Mouse (Mus musculus): ENCODE measurements around the gene Topbp1. TPM values are rescaled to one million over a fixed set of nuclear protein-coding genes. Genes with fewer than 3 reads are reported as not detected.

Gene Topbp1
- polyA plus RNA-seq (2015; fragmentation: Nextera tagmentation; extraction: Ambion mirVana): 36.9 and 37.2 TPM in 2 replicates

DNA sequence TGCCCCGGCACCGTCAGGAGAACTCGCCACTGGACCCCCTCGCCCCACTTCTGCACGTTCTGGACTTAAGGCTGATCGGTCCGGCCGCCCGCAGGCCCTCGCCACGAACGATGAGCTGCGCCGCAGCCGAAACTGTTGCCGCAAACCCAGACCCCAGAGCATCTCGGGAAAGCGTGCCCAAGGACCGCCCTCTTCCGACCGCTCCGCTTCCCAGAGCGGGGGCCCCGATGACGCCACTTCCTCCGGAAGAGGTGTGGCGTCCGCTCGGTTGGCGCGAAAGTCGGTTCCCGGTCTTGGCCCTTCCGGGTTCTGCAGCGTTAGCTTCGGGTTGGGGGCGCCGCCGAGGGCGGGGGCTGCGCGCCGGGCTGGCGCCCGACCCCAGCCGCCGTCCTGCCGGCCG, at the start of gene Topbp1, which contains the start of gene 1300017J02Rik:
TSS of gene Topbp1 (plus strand) at position 289 of the 400 bp plus-strand sequence.
TSS of gene 1300017J02Rik (minus strand) at position 156 of the 400 bp plus-strand sequence.
- peaks cover 15% of the 10 kb centered on the region for H3K36me3 ChIP-seq (ENCODE audit: control insufficient read depth, insufficient read depth)
- no peaks in the 10 kb centered on the region for H3K9me3 ChIP-seq (replicated peaks; ENCODE audit: control insufficient read depth, low read length)
- ATAC-seq (replicated peaks; ENCODE audit: extremely low read depth, insufficient read depth, low FRiP score): peak; percentile 98
- peaks cover 14% of the 10 kb centered on the region for H3K4me1 ChIP-seq (ENCODE audit: control insufficient read depth, insufficient read depth, low read length)
- peak within 1 kb of the TSS; percentile 85 for H3K4me2 ChIP-seq (ENCODE audit: low read depth, low read length)
- no peaks in the 10 kb centered on the region for H3K27me3 ChIP-seq (ENCODE audit: control insufficient read depth, insufficient read depth, low read length)
- H3K4me3 ChIP-seq (ENCODE audit: low read length): peak within 1 kb of the TSS; percentile 96
- under 1% methylated on average over 49 of the region's 49 CpGs for WGBS
- peak within 1 kb of the TSS; percentile 91 for H3K9ac ChIP-seq (ENCODE audit: low read length)
- peak within 1 kb of the TSS; percentile 82 for H3K27ac ChIP-seq (ENCODE audit: low read length)

DNA sequence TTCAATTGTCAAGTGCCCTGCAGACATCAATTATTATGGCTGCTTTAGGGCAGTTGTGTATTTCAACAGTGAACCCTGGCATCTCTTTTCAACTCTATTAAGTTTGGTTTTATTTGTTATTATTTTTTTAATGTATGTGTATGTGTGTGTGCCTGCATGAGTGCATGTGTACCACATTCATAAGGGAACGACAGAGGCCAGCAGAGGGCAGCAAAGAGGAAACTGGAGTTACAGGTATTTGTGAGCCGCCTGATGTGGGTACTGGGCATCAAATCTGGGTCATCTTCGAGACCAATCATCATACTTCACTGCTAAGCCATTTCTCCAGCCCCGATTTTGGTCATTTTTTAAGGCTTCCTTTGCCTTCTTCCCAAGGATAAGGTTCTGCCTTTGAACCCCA, 39.2 kb upstream of the Topbp1 start:
- Histone ChIP-seq H3K4me3 (ENCODE audit: low read length) (no peak overlapping the region), H3K27ac (ENCODE audit: low read length) (no peak overlapping the region), H3K4me1 (ENCODE audit: control insufficient read depth, insufficient read depth, low read length) (no peaks in the 10 kb centered on the region), H3K36me3 (ENCODE audit: control insufficient read depth, insufficient read depth) (no peaks in the 10 kb centered on the region), H3K27me3 (ENCODE audit: control insufficient read depth, insufficient read depth, low read length) (no peaks in the 10 kb centered on the region), H3K4me2 (ENCODE audit: low read depth, low read length) (no peak overlapping the region), H3K9me3 (replicated peaks; ENCODE audit: control insufficient read depth, low read length) (0 out of 2 replicates have a peak, but pooled peaks cover 4% of the 10 kb centered on the region), H3K9ac (ENCODE audit: low read length) (no peak overlapping the region)
- WGBS: 78% methylated on average over 4 of the region's 4 CpGs
- ATAC-seq (replicated peaks; ENCODE audit: extremely low read depth, insufficient read depth, low FRiP score): no peak

DNA sequence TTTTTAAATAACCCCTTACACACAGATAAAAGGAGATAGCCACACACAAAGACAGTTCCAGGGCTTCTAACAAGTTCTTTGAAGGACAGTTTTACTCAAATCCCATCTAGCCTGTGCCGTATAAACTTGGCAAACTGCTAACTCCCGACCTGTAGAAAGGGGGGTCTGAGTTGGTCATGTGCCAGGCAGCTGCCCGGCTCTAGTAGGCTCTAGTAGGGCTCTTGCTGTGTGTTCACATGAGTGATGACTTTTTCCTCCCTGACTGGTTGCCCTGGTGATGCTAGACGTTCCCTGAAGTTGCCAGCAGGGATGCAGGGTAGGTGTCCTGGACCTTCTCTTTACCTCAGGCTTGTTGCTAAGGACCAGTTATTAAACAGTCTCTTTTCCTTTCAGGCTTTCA, 33.9 kb upstream of the Topbp1 start:
- WGBS: 14% methylated on average over 4 of the region's 4 CpGs
- Histone ChIP-seq H3K4me2 (ENCODE audit: low read depth, low read length) (no peak overlapping the region), H3K27ac (ENCODE audit: low read length) (no peak overlapping the region), H3K9me3 (replicated peaks; ENCODE audit: control insufficient read depth, low read length) (0 out of 2 replicates have a peak, but pooled peaks cover under 1% of the 10 kb centered on the region), H3K4me3 (ENCODE audit: low read length) (no peak overlapping the region), H3K27me3 (ENCODE audit: control insufficient read depth, insufficient read depth, low read length) (no peaks in the 10 kb centered on the region), H3K9ac (ENCODE audit: low read length) (no peak overlapping the region), H3K4me1 (ENCODE audit: control insufficient read depth, insufficient read depth, low read length) (no peaks in the 10 kb centered on the region), H3K36me3 (ENCODE audit: control insufficient read depth, insufficient read depth) (no peaks in the 10 kb centered on the region)
- ATAC-seq (replicated peaks; ENCODE audit: extremely low read depth, insufficient read depth, low FRiP score): no peak

DNA sequence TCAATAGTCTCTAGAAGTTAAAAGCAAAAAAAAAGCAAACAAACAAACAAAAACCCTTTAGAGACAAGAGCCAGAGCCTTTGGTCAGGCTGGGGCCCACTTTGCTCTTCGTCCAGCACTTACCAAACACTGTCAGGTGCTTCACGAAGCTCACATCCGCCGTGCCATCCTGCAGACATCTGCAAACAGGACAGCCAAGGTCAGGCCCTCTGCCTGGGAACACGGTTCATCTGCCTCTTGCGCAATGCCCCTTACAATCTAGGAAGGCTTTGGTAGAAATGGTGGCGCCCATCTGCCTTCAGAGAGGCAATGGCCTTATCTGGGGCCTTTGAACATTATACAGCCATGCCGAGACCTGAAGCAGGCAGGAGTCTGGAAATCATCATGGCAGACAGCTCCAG, 30.2 kb upstream of the Topbp1 start:
- no peak for ATAC-seq (replicated peaks; ENCODE audit: extremely low read depth, insufficient read depth, low FRiP score)
- Histone ChIP-seq H3K4me2 (ENCODE audit: low read depth, low read length) (no peak overlapping the region), H3K9me3 (replicated peaks; ENCODE audit: control insufficient read depth, low read length) (no peaks in the 10 kb centered on the region), H3K27me3 (ENCODE audit: control insufficient read depth, insufficient read depth, low read length) (no peaks in the 10 kb centered on the region), H3K4me3 (ENCODE audit: low read length) (no peak overlapping the region), H3K36me3 (ENCODE audit: control insufficient read depth, insufficient read depth) (no peaks in the 10 kb centered on the region), H3K27ac (ENCODE audit: low read length) (no peak overlapping the region), H3K4me1 (ENCODE audit: control insufficient read depth, insufficient read depth, low read length) (no peaks in the 10 kb centered on the region), H3K9ac (ENCODE audit: low read length) (no peak overlapping the region)
- WGBS: 58% methylated on average over 8 of the region's 8 CpGs

DNA sequence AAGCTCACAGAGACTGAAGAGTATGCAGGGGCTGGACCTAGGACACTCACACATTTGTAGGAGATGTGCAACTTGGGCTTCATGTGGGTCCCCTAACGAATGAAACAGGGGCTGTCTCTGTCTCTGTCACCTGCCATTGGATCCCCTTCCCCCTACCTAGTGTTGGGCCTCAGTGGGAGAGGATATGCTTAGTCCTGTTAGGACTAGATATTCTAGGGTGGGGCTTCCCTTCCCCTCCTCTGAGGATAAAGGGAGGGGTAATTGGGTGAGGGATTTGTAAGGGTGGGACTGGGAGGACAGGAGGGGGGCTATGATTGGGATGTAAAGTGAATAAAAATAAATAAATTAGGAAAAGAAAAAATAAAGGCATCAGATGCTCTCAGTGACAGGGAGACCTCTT, 29.3 kb upstream of the Topbp1 start:
- Histone ChIP-seq H3K4me1 (ENCODE audit: control insufficient read depth, insufficient read depth, low read length) (no peaks in the 10 kb centered on the region), H3K36me3 (ENCODE audit: control insufficient read depth, insufficient read depth) (no peaks in the 10 kb centered on the region), H3K27ac (ENCODE audit: low read length) (no peak overlapping the region), H3K4me3 (ENCODE audit: low read length) (no peak overlapping the region), H3K4me2 (ENCODE audit: low read depth, low read length) (no peak overlapping the region), H3K27me3 (ENCODE audit: control insufficient read depth, insufficient read depth, low read length) (no peaks in the 10 kb centered on the region), H3K9me3 (replicated peaks; ENCODE audit: control insufficient read depth, low read length) (no peaks in the 10 kb centered on the region), H3K9ac (ENCODE audit: low read length) (no peak overlapping the region)
- WGBS: 100% methylated on average over 1 of the region's 1 CpGs
- no peak for ATAC-seq (replicated peaks; ENCODE audit: extremely low read depth, insufficient read depth, low FRiP score)

DNA sequence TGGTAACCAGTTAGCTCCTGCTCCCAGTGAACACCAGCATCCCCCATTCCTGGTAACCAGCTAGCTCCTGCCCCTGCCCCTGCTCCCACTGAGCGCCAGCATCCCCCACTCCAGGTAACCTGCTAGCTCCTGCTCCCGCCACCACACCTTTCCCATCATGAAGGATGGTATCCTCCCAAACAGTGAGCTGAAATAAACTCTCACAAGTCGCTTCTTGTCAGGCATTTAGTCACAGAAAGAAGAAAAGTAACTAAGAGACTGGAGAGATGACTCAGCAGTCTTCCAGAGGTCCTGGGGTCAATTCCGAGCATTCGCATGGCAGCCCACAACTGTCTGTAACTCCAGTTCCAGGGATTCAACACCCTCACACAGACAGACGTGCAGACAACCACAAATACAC, 28.1 kb upstream of the Topbp1 start:
- Histone ChIP-seq H3K4me2 (ENCODE audit: low read depth, low read length) (no peak overlapping the region), H3K27me3 (ENCODE audit: control insufficient read depth, insufficient read depth, low read length) (no peaks in the 10 kb centered on the region), H3K9ac (ENCODE audit: low read length) (no peak overlapping the region), H3K4me1 (ENCODE audit: control insufficient read depth, insufficient read depth, low read length) (no peaks in the 10 kb centered on the region), H3K36me3 (ENCODE audit: control insufficient read depth, insufficient read depth) (no peaks in the 10 kb centered on the region), H3K9me3 (replicated peaks; ENCODE audit: control insufficient read depth, low read length) (no peaks in the 10 kb centered on the region), H3K27ac (ENCODE audit: low read length) (no peak overlapping the region), H3K4me3 (ENCODE audit: low read length) (no peak overlapping the region)
- no peak for ATAC-seq (replicated peaks; ENCODE audit: extremely low read depth, insufficient read depth, low FRiP score)
- WGBS: 86% methylated on average over 6 of the region's 6 CpGs

DNA sequence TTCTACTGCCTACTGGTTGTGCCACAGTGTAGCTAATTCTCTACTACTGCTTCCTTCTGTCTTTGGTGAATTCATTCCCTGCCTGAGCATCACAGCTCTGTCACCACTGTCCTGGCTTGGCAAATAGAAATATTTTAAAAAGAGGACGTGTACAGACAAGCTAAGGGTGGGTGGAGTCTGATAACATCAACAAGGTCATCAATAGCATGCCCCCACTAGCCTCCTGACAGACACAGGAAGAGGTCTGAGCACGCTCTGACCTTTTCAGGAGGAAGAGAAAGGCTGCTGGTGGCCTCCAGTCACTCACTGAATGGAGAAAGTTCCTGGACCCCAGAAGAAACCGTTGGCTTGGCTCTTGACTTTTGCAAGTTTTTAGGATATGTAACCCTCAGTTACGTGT, 18.6 kb upstream of the Topbp1 start:
- Histone ChIP-seq H3K36me3 (ENCODE audit: control insufficient read depth, insufficient read depth) (no peaks in the 10 kb centered on the region), H3K27me3 (ENCODE audit: control insufficient read depth, insufficient read depth, low read length) (no peaks in the 10 kb centered on the region), H3K9ac (ENCODE audit: low read length) (no peak overlapping the region), H3K27ac (ENCODE audit: low read length) (no peak overlapping the region), H3K4me3 (ENCODE audit: low read length) (no peak overlapping the region), H3K4me1 (ENCODE audit: control insufficient read depth, insufficient read depth, low read length) (no peaks in the 10 kb centered on the region), H3K4me2 (ENCODE audit: low read depth, low read length) (no peak overlapping the region), H3K9me3 (replicated peaks; ENCODE audit: control insufficient read depth, low read length) (no peaks in the 10 kb centered on the region)
- ATAC-seq (replicated peaks; ENCODE audit: extremely low read depth, insufficient read depth, low FRiP score): no peak
- 53% methylated on average over 4 of the region's 4 CpGs for WGBS

DNA sequence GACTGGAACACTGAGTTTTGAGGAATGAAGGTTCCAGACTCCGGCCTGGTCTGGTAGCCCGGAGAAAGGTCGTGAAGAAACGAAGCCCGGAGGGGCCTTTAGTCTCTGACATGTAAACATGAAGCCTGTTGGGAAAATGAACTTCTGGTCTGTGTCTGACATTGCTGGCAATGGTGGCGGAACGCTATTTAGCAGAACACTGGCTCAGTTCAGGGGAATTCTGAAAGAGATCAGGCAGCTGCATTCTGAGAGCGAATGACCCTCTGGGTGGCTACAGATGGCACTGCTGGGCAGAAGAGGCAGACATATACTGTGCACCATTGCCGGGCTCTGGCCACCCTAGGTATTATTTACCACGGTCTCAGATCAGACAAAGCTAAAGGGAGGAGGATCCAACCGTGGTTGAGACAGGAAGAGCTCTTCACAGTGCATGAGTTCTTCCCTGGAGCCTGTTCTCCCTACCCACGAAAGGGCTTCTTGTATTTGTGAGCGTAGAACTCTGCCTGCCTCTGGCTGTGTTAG, 18.1 kb upstream of the Topbp1 start:
- Histone ChIP-seq H3K27ac (ENCODE audit: low read length) (no peak overlapping the region), H3K36me3 (ENCODE audit: control insufficient read depth, insufficient read depth) (no peaks in the 10 kb centered on the region), H3K9ac (ENCODE audit: low read length) (no peak overlapping the region), H3K4me3 (ENCODE audit: low read length) (no peak overlapping the region), H3K9me3 (replicated peaks; ENCODE audit: control insufficient read depth, low read length) (no peaks in the 10 kb centered on the region), H3K4me1 (ENCODE audit: control insufficient read depth, insufficient read depth, low read length) (no peaks in the 10 kb centered on the region), H3K4me2 (ENCODE audit: low read depth, low read length) (no peak overlapping the region), H3K27me3 (ENCODE audit: control insufficient read depth, insufficient read depth, low read length) (no peaks in the 10 kb centered on the region)
- 71% methylated on average over 13 of the region's 13 CpGs for WGBS
- ATAC-seq (replicated peaks; ENCODE audit: extremely low read depth, insufficient read depth, low FRiP score): no peak

DNA sequence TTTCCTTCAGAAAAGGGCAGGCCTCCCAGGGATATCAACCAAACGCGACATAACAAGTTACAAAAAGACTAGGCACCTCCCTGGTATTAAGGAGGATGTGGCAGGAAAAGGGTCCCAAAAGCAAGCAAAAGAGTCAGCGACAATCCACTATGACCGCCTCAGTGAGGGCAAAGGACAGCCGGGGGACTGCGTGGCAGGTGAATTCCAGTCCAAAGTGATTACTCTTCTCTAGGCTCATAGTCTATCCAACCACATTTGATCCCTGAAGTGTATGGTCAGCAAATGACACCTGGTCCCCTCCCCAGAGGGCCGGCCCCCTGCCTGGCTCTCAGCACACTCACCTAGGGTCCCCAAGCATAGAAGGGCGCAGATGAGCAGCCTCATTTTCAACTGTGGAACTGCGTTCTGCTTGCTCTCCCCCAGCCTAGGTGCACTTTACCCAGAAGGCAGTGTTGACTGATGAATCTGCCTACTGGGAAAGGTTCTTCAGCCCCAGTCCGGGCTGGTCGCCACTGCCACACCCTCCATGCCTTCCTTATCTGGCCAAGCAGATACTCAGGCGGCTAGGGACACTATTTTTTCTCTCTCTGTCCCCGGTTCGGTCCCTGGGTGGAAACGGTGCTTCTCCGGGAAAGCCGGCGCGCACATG, 17.1 kb upstream of the Topbp1 start:
- Histone ChIP-seq H3K9ac (ENCODE audit: low read length) (no peak overlapping the region), H3K27me3 (ENCODE audit: control insufficient read depth, insufficient read depth, low read length) (no peaks in the 10 kb centered on the region), H3K9me3 (replicated peaks; ENCODE audit: control insufficient read depth, low read length) (no peaks in the 10 kb centered on the region), H3K4me2 (ENCODE audit: low read depth, low read length) (no peak overlapping the region), H3K27ac (ENCODE audit: low read length) (no peak overlapping the region), H3K36me3 (ENCODE audit: control insufficient read depth, insufficient read depth) (no peaks in the 10 kb centered on the region), H3K4me1 (ENCODE audit: control insufficient read depth, insufficient read depth, low read length) (no peaks in the 10 kb centered on the region), H3K4me3 (ENCODE audit: low read length) (no peak overlapping the region)
- ATAC-seq (replicated peaks; ENCODE audit: extremely low read depth, insufficient read depth, low FRiP score): no peak
- WGBS: 63% methylated on average over 19 of the region's 19 CpGs

All from heart, embryonic 16.5 days (tissue).